Mouse (Mus musculus): ENCODE measurements around the gene Rxra.
A peak's percentile ranks its signal among the peaks of the same experiment; 100 is the strongest.

DNA sequence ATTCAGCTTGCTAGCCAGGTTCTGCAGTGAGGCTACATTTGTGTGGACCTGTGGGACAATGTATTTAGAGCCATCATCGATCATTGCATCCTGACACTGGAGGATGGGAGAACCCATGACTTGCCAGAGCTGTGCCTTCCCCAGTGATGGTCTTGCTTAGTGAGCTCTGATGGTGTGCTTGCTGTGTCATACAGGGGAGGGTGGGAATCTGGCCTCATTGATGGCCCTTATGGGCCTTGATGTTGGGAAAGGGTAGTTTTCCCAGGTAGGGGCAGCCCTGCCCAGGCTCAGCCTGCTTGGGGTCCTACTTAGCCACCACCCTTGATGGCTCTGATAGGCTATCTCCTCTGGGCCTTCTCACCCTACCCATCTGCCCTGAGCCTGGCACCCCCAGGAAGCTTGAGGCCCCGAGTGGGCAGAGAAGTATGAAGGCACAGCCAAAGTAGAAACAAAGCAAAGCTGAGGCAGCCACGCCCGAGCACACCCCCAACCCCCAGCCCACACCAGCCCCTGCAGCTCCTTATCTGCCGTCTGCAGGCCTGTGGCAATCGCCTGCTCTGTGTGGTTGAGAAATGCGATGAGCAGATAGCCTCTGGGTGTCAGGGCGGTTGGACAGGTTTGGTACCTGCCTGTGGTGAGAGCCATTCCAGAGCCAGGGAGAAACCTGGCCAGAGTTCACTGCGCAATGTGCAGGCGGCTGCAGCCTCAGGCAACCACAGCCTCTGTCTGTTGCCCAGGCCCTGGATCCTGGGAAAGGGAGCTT lies 26.8 kb downstream of the Rxra start:
- no peak for TF ChIP-seq CTCF (IDR thresholded peaks at IDR 0.05; ENCODE audit: low read depth)
- TF ChIP-seq EP300 (IDR thresholded peaks at IDR 0.05; ENCODE audit: low read depth) = peak; percentile 90
